Mouse (Mus musculus) MEL (cell line): ENCODE results near the gene Cisd1. TPM values are rescaled to one million over a fixed set of nuclear protein-coding genes. Genes with fewer than 3 reads are reported as not detected.
A peak's percentile ranks its signal among the peaks of the same experiment; 100 is the strongest.

Source experiments
- DNase-seq: peaks from one replicate; pipeline ENCODE4 v3.0.0; 2011; ENCODE audit warnings: low read depth, low spot score
- H3K27ac ChIP-seq: 2 replicates; pipeline ENCODE4 v1.5.1; 2012; ENCODE audit warnings: low read depth, mild to moderate bottlenecking, control low read depth, low read length, moderate library complexity; ENCODE audit not compliant: control insufficient read depth
- H3K27me3 ChIP-seq, 2 experiments: fragments of 150-350 bp in 1 of 2; sonication (generic) in 1 of 2; 2 replicates each; pipeline ENCODE4 v1.6.1; 2012; ENCODE audit warnings: low read length in 2 of 2, mild to moderate bottlenecking in 2 of 2, improper control_type of control experiment in 1 of 2, moderate library complexity in 1 of 2; ENCODE audit not compliant: insufficient read depth in 2 of 2, control insufficient read depth in 1 of 2
- H3K36me3 ChIP-seq, 2 experiments: 2 replicates each; pipeline ENCODE4 v1.6.1; 2012 to 2014; ENCODE audit warnings: low read length in 2 of 2, improper control_type of control experiment in 1 of 2, inconsistent platforms in 1 of 2, mild to moderate bottlenecking in 1 of 2; ENCODE audit not compliant: insufficient read depth in 2 of 2, control insufficient read depth in 1 of 2
- H3K4me1 ChIP-seq, 2 experiments: fragments of 150-350 bp in 1 of 2; sonication (generic) in 1 of 2; 2 replicates each; pipeline ENCODE4 v1.6.1; 2012; ENCODE audit warnings: low read length in 2 of 2, improper control_type of control experiment in 1 of 2, mild to moderate bottlenecking in 1 of 2; ENCODE audit not compliant: insufficient read depth in 2 of 2, control insufficient read depth in 1 of 2
- H3K4me3 ChIP-seq, 2 experiments: fragments of 150-350 bp in 1 of 2; sonication (generic) in 1 of 2; 2 replicates each; pipeline ENCODE4 v1.5.1; 2012; ENCODE audit warnings: low read depth in 2 of 2, low read length in 2 of 2, mild to moderate bottlenecking in 2 of 2, moderate library complexity in 2 of 2, control low read depth in 1 of 2, improper control_type of control experiment in 1 of 2; ENCODE audit not compliant: control insufficient read depth in 1 of 2, insufficient read depth in 1 of 2
- H3K79me2 ChIP-seq: 2 replicates; pipeline ENCODE4 v1.6.1; 2012; ENCODE audit warnings: mild to moderate bottlenecking, low read length, moderate library complexity; ENCODE audit not compliant: control insufficient read depth, poor library complexity, insufficient read depth
- H3K9ac ChIP-seq: 2 replicates; pipeline ENCODE4 v1.6.1; 2012; ENCODE audit warnings: low read depth, mild to moderate bottlenecking, control low read depth, low read length, moderate library complexity; ENCODE audit not compliant: control insufficient read depth, poor library complexity, severe bottlenecking
- H3K9me3 ChIP-seq: fragments of 150-350 bp; sonication (generic); replicated peaks from 2 replicates; pipeline ENCODE4 v1.6.1; 2012; ENCODE audit warnings: mild to moderate bottlenecking, low read length, improper control_type of control experiment, moderate library complexity; ENCODE audit not compliant: insufficient read depth
- BHLHE40 ChIP-seq: IDR thresholded peaks from 2 replicates; pipeline ENCODE4 v1.6.1; 2012; ENCODE audit warnings: low read depth, mild to moderate bottlenecking, inconsistent platforms, low read length, improper control_type of control experiment, borderline replicate concordance
- CTCF ChIP-seq, 3 experiments: IDR thresholded peaks in 2 of 3; conservative IDR thresholded peaks in 1 of 3; 2 replicates each; pipeline ENCODE4 v1.5.1; 2011 to 2012; ENCODE audit warnings: low read length in 3 of 3, low read depth in 2 of 3, mild to moderate bottlenecking in 2 of 3, improper control_type of control experiment in 1 of 3, inconsistent platforms in 1 of 3, mixed read lengths in 1 of 3, moderate library complexity in 1 of 3; ENCODE audit not compliant: control insufficient read depth in 1 of 3, insufficient read depth in 1 of 3, poor library complexity in 1 of 3, severe bottlenecking in 1 of 3
- E2F4 ChIP-seq: IDR thresholded peaks from 2 replicates; pipeline ENCODE4 v1.6.1; 2011; ENCODE audit warnings: low read depth, low read length, improper control_type of control experiment, borderline replicate concordance
- ELF1 ChIP-seq: IDR thresholded peaks from 2 replicates; pipeline ENCODE4 v1.6.1; 2014; ENCODE audit warnings: low read depth, mild to moderate bottlenecking, inconsistent platforms, low read length, improper control_type of control experiment, moderate library complexity
- EP300 ChIP-seq, 2 experiments: IDR thresholded peaks; 2 replicates each; pipeline ENCODE4 v1.6.1; 2011; ENCODE audit warnings: improper control_type of control experiment in 2 of 2, low read length in 2 of 2, low read depth in 1 of 2, mild to moderate bottlenecking in 1 of 2
- ETS1 ChIP-seq: IDR thresholded peaks from 2 replicates; pipeline ENCODE4 v1.6.1; 2012; ENCODE audit warnings: low read depth, mild to moderate bottlenecking, inconsistent platforms, low read length, improper control_type of control experiment, moderate library complexity
- GABPA ChIP-seq: IDR thresholded peaks from 2 replicates; pipeline ENCODE4 v1.6.1; 2012; ENCODE audit warnings: low read depth, mild to moderate bottlenecking, inconsistent platforms, low read length, improper control_type of control experiment, moderate library complexity
- GATA1 ChIP-seq: IDR thresholded peaks from 2 replicates; pipeline ENCODE4 v1.6.1; 2011; ENCODE audit warnings: low read depth, low read length, improper control_type of control experiment
- HCFC1 ChIP-seq: IDR thresholded peaks from 2 replicates; pipeline ENCODE4 v1.6.1; 2012; ENCODE audit warnings: low read depth, mild to moderate bottlenecking, inconsistent platforms, low read length, improper control_type of control experiment, moderate library complexity
- JUND ChIP-seq: IDR thresholded peaks from 2 replicates; pipeline ENCODE4 v1.6.1; 2011; ENCODE audit warnings: low read depth, mild to moderate bottlenecking, improper control_type of control experiment, low read length
- KAT2A ChIP-seq: conservative IDR thresholded peaks from 2 replicates; pipeline ENCODE4 v1.6.1; 2012; ENCODE audit warnings: low read depth, low read length, improper control_type of control experiment, inconsistent platforms
- NELFE ChIP-seq: IDR thresholded peaks from 2 replicates; pipeline ENCODE4 v1.6.1; 2011; ENCODE audit warnings: low read depth, low read length, improper control_type of control experiment
- POLR2AphosphoS2 ChIP-seq: IDR thresholded peaks from 2 replicates; pipeline ENCODE4 v1.6.1; 2011; ENCODE audit warnings: low read length, improper control_type of control experiment
- RAD21 ChIP-seq: IDR thresholded peaks from 2 replicates; pipeline ENCODE4 v1.6.1; 2011; ENCODE audit warnings: mild to moderate bottlenecking, low read depth, low read length, improper control_type of control experiment
- SMC3 ChIP-seq: IDR thresholded peaks from 2 replicates; pipeline ENCODE4 v1.6.1; 2011; ENCODE audit warnings: low read depth, low read length, improper control_type of control experiment
- TCF12 ChIP-seq: IDR thresholded peaks from 2 replicates; pipeline ENCODE4 v1.6.1; 2014; ENCODE audit warnings: low read depth, mild to moderate bottlenecking, inconsistent platforms, low read length, improper control_type of control experiment, moderate library complexity
- UBTF ChIP-seq: IDR thresholded peaks from 2 replicates; pipeline ENCODE4 v1.6.1; 2012; ENCODE audit warnings: low read depth, mild to moderate bottlenecking, inconsistent platforms, low read length, improper control_type of control experiment, moderate library complexity, borderline replicate concordance; ENCODE audit not compliant: insufficient read depth
- USF2 ChIP-seq, 2 experiments: IDR thresholded peaks; 2 replicates each; pipeline ENCODE4 v1.6.1; 2011 to 2012; ENCODE audit warnings: improper control_type of control experiment in 2 of 2, low read length in 2 of 2, borderline replicate concordance in 1 of 2, inconsistent platforms in 1 of 2, low read depth in 1 of 2, mild to moderate bottlenecking in 1 of 2; ENCODE audit not compliant: insufficient read depth in 1 of 2
- ZC3H11A ChIP-seq: IDR thresholded peaks from 2 replicates; pipeline ENCODE4 v1.6.1; 2012; ENCODE audit warnings: low read depth, mild to moderate bottlenecking, inconsistent platforms, low read length, improper control_type of control experiment
- polyA plus RNA-seq, 2 experiments: library from polyadenylated mRNA; stranded (reverse) in 1 of 2; unstranded in 1 of 2; fragments of >175 nt in 1 of 2; fragments of >200 nt in 1 of 2; gene quantifications; 2 replicates each; pipeline versions ENCODE4 v1.2.1 to v1.2.4; 2012; ENCODE audit warnings: low replicate concordance in 2 of 2, low read depth in 1 of 2; ENCODE audit not compliant: insufficient read length in 2 of 2, insufficient read depth in 1 of 2, missing spikeins in 1 of 2
- total RNA-seq: library from RNA; depleted of rRNA; stranded (reverse); fragments of 300-350 nt; gene quantifications from 2 replicates; pipeline ENCODE4 v1.2.3, GENCODE M21; 2012

Cisd1 gene
- total and polyA plus RNA-seq, 3 experiments: 108 to 109 TPM; not detected in 1

- TF ChIP-seq UBTF (no peak), BHLHE40 (no peak), TCF12 (0 out of 2 replicates have a peak, but pooled peaks have one; percentile 24), SMC3 (no peak), KAT2A (no peak; the same call in 1 of the 2 replicates), JUND (no peak), NELFE (no peak), EP300 (IDR thresholded peaks at IDR 0.05; ENCODE audit: low read depth in 1 of 2, low read length in 2 of 2) (no peak), GABPA (no peak), E2F4 (no peak), CTCF (IDR thresholded peaks at IDR 0.05 in 2 of 3, conservative IDR thresholded peaks at IDR 0.05 in 1 of 3; ENCODE audit: control insufficient read depth in 1 of 3, insufficient read depth in 1 of 3, low read depth in 2 of 3, low read length in 3 of 3, poor library complexity in 1 of 3, severe bottlenecking in 1 of 3) (peak in 2 of 3 experiments; percentile 7 to 24; a peak in 2 of 6 replicates), HCFC1 (no peak; the same call in 1 of the 2 replicates), ETS1 (peak; percentile 40; the same call in 1 of the 2 replicates), ZC3H11A (0 out of 2 replicates have a peak, but pooled peaks have one; percentile 18), RAD21 (peak; percentile 1)
- TF ChIP-seq, all 39 proteins: peak for 13
Measured at GRCm38 (mm10) chr10:71346722-71347508, 2.2 kb upstream of the Cisd1 start (continued).

- Histone ChIP-seq H3K4me3 (peak overlapping the region in 1 of 2 experiments; percentile 67; a peak in 2 of 4 replicates), H3K79me2 (peaks cover 49% of the 10 kb centered on the region), H3K27ac (peak overlapping the region; percentile 72), H3K9me3 (no peaks in the 10 kb centered on the region), H3K27me3 (no peaks in the 10 kb centered on the region)
- DNase-seq: no peak
- TF ChIP-seq ZC3H11A (no peak), POLR2AphosphoS2 (no peak), USF2 (IDR thresholded peaks at IDR 0.05; ENCODE audit: borderline replicate concordance in 1 of 2, insufficient read depth in 1 of 2, low read depth in 1 of 2, low read length in 2 of 2) (no peak), JUND (no peak), ELF1 (no peak), BHLHE40 (no peak), GATA1 (no peak)
- TF ChIP-seq, all 39 proteins: peak for 0
- H3K36me3 ChIP-seq: peaks cover 0 to 15% of the 10 kb centered on the region in 2 experiments; a peak in 3 of 4 replicates
- H3K9ac ChIP-seq: peak overlapping the region; percentile 59
- peaks cover 7 to 13% of the 10 kb centered on the region in 2 experiments; a peak in 3 of 4 replicates for H3K4me1 ChIP-seq
Measured at GRCm38 (mm10) chr10:71346106-71346505, 1.4 kb upstream of the Cisd1 start.
